Mouse (Mus musculus): Measurements from ENCODE around the gene Helz. TPM values are rescaled to one million over a fixed set of nuclear protein-coding genes. Genes with fewer than 3 reads are reported as not detected.
A peak's percentile ranks its signal among the peaks of the same experiment; 100 is the strongest.

The Helz gene
- total RNA-seq, 4 experiments from 2014 or later, result 17.3 to 21.4 (median 17.9) TPM

DNA sequence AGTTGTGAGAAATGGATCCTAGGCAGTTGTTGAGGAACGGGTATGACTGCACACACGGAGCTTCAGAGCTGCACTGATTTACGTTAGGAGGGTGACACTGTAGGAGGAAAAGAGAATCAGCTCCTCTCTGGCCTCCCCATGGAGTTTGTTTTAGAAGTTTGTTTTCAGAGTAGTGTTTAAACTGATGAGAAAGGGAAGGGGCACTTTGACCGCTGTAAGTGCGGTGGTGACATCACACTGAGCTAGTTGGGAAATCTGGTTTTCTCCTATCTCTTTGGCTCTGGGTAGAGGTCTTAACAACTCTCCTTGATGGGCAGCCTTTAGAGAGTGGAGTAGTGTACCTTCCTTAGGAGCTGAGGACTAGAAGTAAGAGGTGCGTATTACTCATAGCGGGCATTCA is 58.0 kb downstream of the Helz start:
- no peak for DNase-seq (ENCODE audit: low spot score in 2 of 2)

DNA sequence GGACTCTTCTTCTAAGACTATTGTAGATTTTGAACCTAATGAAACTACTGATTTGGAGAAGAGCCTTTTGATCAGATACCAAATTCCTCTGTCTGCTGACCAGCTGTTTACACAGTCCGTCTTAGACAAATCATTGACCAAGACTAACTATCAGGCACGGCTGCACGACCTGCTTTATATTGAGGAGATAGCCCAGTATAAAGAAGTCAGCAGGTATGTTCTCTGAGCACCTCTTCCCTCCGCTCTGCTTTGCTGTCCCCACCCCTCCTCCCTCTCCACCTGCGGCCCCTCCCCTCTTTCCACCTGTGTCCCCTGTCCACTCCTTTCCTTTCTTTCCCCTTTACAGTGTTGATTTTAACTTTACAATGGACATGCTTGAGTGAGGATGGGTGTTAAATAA is 66.2 kb downstream of the Helz start:
- DNase-seq (ENCODE audit: low spot score in 2 of 2), result no peak

DNA sequence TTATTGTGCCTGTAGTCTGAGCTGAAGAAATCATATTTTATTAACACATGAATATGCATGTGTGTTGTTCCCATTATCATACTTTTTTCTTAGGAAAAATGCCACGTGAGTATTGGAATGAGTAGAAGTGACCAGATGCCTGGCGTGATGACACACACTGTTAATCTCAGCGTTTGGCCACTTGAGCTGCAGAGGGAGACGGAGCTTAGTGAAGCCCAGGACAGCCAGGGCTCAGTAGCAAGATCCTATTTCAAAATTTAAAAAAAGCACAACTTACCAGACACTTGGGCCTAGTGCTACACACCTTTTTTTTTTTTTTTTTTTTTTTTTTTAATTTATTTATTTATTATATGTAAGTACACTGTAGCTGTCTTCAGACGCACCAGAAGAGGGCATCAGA is 68.0 kb downstream of the Helz start:
- DNase-seq (ENCODE audit: low spot score in 2 of 2), result no peak

- DNase-seq (ENCODE audit: low spot score in 2 of 2), result no peak
These were observed 70.2 kb downstream of the Helz start for GRCm38 (mm10) chr11:107617976-107618375.

GRCm38 (mm10) chr11:107624661-107625060 is 76.9 kb downstream of the Helz start:
- DNase-seq (ENCODE audit: low spot score in 2 of 2), result no peak

GRCm38 (mm10) chr11:107625746-107626145 is 78.0 kb downstream of the Helz start:
- no peak for DNase-seq (ENCODE audit: low spot score in 2 of 2)

DNA sequence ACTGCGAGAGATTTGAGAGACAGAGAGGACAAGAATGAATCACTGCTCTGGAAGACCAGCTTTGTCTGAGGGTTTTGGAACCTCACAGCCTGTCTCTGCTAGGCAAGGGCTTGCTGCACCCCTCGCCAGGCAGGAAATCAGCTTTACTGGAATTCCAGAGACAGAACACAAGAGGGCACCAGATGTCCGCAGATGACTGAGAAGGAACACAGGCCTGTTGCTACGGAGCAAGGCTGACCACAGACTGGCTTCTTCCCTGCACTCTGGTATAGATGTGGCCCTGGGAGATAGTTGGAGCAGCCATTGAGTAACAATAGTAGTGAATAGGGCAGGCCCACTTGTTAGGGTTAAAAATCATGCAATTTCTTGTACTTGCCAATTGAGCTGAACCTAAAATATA is 81.8 kb downstream of the Helz start:
- DNase-seq (ENCODE audit: low spot score in 2 of 2), result peak in 1 of 2 experiments; percentile 38

GRCm38 (mm10) chr11:107629951-107630350 is 82.2 kb downstream of the Helz start:
- DNase-seq (ENCODE audit: low spot score in 2 of 2), result no peak

DNA sequence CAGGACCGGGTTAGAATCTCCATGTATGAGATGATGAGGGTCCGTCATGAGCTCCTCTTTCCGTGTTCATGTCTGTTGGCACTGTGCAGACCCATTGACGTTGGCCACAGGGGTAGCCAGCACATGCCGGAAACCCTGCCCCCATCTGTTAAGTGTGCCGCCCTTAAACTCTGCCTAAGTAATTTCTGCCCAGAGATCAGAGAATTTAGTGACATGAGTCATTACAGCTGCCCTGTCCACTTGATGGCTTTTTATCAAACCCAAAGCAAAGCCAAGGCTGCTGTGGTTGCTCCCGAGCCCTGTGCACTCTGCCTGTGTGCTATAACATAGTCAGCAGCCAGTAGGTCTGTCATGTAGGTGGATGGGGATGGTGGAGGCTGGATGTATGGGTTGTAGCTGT is 83.4 kb downstream of the Helz start:
- DNase-seq (ENCODE audit: low spot score in 2 of 2), result no peak

DNA sequence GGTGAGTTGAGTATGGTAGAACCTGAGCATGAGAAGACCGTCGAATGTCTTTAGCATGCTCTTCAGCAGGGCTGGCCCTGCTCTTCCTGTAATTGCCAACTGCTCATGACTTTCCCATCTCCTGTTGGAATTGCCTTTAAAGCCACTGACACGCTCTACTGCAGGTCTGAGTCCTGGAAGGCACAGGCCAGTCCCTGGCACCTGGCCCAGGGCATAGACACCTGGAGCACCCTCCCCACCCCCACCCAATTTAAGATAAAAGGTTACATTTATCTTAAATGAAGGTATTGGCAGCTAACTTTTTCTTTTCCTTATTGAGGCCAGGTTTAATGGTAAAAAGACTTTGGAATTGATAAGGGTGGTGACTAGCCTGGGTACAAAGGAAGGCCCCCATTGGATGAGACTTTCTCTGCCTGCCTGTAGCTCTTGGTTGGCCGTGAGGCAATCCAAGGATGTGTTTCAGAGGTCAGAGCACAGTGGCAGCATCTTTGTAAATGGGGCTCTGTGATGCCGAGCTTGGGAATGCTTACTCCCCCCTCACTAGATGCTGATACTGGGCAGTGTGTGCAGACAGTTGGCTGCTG is 85.9 kb downstream of the Helz start:
- DNase-seq (ENCODE audit: low spot score in 2 of 2), result no peak

DNA sequence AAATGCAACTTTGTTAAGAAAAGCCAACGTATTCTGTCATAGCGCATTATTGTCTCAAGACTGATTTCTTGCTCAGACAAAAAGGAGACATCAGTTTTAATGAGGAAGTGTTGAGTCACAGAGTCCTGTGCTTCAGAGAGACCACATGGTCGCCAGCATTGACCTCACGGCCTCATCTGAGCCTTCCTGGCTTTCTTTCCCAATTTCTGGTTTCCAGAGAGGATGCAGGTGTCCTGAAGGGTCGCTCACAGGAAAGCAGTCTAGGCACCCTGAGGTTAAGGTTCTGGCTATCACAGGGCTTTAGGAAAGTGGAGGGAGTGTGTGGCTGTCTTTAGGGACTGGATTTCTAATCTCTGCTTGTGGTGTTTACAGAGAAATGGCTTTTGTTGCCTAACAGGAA is 90.4 kb downstream of the Helz start:
- no peak for DNase-seq (ENCODE audit: low spot score in 2 of 2)

DNA sequence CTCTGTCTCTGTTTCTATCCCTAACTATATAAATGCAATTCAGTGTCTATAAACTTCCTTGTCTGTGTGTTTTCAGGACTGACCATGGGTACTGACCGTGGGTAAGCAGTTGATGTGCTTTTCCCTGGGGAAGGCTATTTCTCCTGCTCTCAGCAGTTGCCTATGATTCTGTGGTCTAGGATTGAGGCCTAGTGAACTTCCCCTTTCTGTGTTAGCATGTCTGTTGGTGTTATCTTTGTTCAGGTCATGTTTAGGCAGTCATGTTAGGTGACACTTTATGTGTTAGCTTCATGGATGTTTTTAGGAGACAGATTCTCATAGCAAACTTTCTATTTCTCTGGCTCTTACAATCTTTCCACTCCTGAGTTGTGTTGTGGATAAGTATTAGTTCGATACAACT is 91.9 kb downstream of the Helz start:
- no peak for DNase-seq (ENCODE audit: low spot score in 2 of 2)

DNA sequence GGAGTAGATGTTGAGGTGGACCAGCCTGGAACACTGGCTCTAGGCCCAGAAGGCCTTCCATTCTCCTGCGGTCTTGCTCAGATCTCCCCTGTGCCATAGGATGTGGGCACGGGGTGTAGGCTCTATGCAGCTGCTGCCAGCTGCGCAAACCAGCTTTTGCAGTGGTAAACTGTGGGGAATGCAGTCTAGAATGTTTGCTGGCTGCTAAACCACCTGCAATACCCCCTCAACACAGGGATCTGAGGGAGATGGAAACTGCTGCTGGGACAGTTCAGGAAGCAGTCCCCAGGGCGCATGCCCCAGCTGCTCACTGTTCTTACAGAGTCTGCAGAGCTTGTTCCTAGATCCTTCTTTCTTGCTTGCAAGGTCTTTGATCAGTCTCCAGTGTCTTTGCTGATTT is 96.7 kb downstream of the Helz start:
- no peak for DNase-seq (ENCODE audit: low spot score in 2 of 2)

DNA sequence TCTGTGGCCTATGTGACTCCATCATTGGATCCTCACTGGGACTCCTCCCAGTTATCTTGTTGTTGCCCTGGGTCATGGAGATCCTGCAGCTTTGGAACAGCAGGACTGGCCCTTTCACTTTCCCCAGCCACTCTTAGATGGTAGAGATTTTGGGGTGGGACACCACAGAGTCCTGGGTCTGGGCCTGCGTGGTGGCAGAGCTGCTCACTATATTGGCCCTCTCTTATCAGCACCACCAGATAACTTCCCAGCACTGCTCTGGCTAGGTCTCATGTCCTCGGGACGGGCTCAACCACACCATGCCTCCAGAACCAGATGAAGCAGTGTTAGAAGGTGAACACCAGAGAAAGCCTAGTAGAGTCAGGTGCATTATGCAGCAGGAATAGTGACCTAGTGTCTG is 99.6 kb downstream of the Helz start:
- DNase-seq (ENCODE audit: low spot score in 2 of 2), result no peak

- DNase-seq (ENCODE audit: low spot score in 2 of 2), result no peak
These were observed 100.9 kb downstream of the Helz start for GRCm38 (mm10) chr11:107648668-107649067.

- no peak for DNase-seq (ENCODE audit: low spot score in 2 of 2)
These were observed 101.7 kb downstream of the Helz start for GRCm38 (mm10) chr11:107649458-107649857.

- DNase-seq (ENCODE audit: low spot score in 2 of 2), result no peak
These were observed 102.8 kb downstream of the Helz start for GRCm38 (mm10) chr11:107650422-107651051.

DNA sequence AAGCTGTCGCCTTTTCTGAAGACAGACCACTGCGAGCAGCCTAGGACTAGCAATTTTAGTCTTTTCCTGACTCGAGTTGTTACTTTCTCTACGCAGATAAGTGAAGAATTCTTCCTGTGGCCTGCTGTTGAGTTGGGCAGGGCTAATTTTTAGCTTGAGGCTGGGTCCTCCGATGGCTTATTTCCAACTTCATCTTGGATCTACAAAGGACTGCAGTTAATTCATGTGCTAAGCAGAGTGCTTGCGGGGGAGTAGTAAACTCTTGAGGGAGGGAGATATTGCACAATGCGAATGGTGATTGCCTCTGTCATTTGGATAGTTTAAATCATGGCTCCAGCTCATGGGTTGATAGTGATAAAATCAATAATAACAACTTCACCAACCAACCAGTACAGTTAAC is 103.7 kb downstream of the Helz start:
- no peak for DNase-seq (ENCODE audit: low spot score in 2 of 2)

GRCm38 (mm10) chr11:107652137-107652536 is 104.4 kb downstream of the Helz start:
- DNase-seq (ENCODE audit: low spot score in 2 of 2), result no peak

DNA sequence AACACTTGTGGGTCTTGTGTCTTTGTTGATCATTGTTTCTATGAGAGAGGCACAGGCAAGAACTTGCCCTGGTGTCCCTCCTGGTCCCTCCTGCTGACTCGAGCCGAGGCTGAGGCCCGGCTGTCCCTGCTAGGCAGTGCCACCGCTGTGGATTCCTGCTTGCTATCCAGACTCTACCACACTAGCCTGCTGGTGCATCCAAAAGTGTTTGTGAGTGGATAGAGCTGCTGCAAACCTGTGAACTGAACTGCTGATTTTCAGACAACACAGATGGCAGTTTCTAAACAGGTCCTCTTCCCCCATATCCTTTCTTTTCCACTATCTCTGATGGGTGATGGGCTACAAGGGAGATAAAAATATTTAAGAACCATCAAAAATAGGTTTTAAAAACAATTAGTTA is 107.8 kb downstream of the Helz start:
- DNase-seq (ENCODE audit: low spot score in 2 of 2), result no peak

GRCm38 (mm10) chr11:107657117-107657516 is 109.4 kb downstream of the Helz start:
- DNase-seq (ENCODE audit: low spot score in 2 of 2), result no peak

GRCm38 (mm10) chr11:107660452-107660851 is 112.7 kb downstream of the Helz start:
- no peak for DNase-seq (ENCODE audit: low spot score in 2 of 2)

GRCm38 (mm10) chr11:107662666-107663065 is 114.9 kb downstream of the Helz start:
- DNase-seq (ENCODE audit: low spot score in 2 of 2), result peak in 1 of 2 experiments; percentile 37

- no peak for DNase-seq (ENCODE audit: low spot score in 2 of 2)
These were observed 119.8 kb downstream of the Helz start for GRCm38 (mm10) chr11:107667542-107667941.

All from gastrocnemius, adult 8-10 months (tissue).